Mouse (Mus musculus): Measurements from ENCODE around the gene Mri1. TPM values are rescaled to one million over a fixed set of nuclear protein-coding genes. Genes with fewer than 3 reads are reported as not detected.

Mri1 gene
- 7.0 to 21.9 TPM (median 15.6 TPM) in 3 replicates for total RNA-seq (2017)

DNA sequence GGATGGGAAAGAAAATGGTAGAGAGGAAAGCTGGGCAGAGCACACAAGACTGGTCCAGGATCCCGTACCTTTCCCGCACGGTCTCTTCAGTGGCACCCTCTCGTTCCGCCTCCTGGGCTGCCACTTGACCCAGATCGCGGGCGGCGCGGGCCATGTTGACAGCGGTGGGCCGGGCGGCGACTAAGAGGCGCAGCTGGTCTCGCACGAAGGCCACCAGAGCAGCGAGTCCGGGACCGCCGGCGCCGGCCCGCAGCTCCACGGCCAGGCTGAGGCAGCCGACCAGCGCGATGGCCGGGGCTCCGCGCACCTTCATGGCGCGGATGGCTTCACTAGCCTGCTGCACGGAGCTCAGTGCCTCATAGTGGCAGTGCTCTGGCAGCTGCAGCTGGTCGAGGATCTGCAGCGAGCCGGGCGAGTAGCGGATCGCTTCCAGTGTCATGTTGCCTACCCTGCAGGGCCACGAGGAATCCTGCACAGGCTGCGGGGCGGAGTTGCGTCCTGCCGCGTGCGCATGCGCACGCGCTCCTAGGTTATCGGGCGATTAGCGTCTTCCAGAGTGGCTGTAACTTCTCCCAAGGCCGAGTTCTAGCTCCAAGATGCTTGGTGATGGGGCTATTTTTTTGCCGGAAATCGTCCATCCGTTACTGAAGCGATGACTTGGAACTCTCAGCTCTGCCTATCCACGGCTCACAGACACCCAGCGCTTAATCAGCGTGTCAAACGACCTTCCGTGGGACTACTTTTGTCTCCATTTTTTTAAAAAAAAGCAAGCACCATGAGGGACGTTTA is at the start of gene Mri1:
Gene Mri1 (minus strand): TSS at position 505 of the 789 bp plus-strand sequence.
- peak; percentile 67 for ATAC-seq (replicated peaks; ENCODE audit: insufficient number of reproducible peaks, low FRiP score, low TSS enrichment, poor library complexity, severe bottlenecking)

DNA sequence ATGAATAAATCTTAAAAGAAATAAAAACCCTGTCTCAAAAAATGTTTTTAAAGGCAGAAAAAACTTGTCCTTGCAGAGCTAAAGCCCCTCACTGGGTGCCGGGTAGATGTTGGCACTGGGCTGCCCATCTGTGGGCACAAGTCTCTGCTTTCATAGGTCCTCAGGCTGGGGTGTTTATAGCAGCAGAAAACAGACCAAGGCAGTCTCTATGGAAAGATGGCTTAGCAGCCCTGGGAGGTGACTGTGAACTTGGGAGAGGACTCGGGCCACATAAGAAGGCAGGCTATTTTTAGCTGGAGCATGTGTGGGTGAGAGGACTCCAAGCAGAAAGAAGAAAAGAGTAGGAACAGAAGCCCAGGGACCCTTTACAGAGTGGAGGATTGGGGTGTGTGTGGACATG is 46.8 kb upstream of the Mri1 start:
- ATAC-seq (replicated peaks; ENCODE audit: insufficient number of reproducible peaks, low FRiP score, low TSS enrichment, poor library complexity, severe bottlenecking) = no peak

DNA sequence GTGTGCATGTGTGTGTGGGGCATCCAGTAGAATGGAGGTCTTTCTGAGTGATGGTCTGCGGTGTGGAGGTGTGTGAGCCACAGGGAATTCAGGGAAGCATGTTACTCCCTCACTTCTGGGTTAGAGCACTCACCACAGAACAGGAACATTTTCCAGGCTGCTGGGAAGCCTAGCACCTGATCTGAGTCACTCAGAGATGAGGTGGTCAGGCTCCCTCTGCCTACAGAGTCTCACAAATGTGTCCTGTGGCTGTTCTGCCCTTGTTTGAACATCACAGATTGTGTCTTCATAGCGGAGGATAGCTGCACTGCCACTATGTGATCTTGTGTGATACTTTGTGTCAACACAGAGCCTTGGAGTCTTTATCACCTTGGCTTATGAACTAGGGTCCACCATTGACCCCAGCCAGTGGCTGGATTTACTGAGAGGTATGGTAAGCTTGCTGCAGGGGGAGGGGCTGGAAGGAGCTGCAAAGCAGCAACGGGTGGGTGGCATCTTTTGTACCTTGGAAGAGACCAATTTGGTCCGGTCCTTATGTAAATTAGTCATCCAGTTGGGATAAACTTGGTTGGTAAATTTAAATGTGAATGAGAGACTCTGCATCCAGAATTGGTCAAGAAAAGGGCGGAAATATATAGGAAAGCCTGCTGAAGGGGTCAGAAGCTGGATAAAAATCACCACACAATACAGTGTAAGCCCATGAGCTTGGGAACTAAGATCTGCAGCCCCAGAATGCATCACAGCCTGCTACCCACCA is 40.1 kb upstream of the Mri1 start:
- no peak for ATAC-seq (replicated peaks; ENCODE audit: insufficient number of reproducible peaks, low FRiP score, low TSS enrichment, poor library complexity, severe bottlenecking)

DNA sequence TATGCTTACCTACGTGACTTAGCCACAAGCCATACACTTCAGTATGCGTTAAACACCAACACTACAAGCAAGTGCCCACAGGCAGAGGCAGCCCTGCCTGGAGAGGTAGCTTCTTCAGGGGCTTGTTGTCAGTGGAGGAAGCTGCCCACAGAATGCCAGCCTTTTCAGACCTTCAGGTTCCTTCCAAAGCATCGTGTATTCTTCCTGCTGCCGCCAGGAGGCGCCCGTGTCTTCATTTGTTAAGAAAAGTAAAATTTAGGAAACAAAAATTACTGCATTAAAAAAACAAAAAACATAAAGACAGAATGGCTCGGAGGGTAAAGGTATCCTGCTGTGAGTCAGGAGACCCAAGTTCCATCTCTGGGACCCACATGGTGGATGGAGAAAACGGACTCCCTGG is 34.6 kb upstream of the Mri1 start:
- ATAC-seq (replicated peaks; ENCODE audit: insufficient number of reproducible peaks, low FRiP score, low TSS enrichment, poor library complexity, severe bottlenecking) = peak; percentile 47; the same call in 1 of the 2 replicates

DNA sequence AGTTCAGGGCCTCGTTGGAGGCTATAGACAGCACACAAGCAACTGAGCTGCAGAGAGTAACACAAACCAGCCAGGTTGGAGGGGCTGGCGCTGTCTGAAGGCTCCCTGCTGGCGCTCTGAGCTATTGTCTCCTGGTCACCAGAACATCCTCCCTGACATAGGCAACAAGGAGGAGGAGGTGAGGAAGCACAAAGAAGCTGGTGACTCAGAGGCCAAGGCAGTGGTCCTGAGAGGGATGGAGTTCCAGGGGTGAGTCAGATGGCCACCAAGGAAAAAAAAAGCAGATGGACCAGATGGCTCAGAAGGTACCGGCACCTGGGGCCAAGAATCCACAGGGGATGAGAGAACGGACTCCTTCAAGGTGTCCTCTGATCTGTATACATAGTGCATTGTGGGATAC is 34.0 kb upstream of the Mri1 start:
- ATAC-seq (replicated peaks; ENCODE audit: insufficient number of reproducible peaks, low FRiP score, low TSS enrichment, poor library complexity, severe bottlenecking) = 0 out of 2 replicates have a peak, but pooled peaks have one; percentile 5

DNA sequence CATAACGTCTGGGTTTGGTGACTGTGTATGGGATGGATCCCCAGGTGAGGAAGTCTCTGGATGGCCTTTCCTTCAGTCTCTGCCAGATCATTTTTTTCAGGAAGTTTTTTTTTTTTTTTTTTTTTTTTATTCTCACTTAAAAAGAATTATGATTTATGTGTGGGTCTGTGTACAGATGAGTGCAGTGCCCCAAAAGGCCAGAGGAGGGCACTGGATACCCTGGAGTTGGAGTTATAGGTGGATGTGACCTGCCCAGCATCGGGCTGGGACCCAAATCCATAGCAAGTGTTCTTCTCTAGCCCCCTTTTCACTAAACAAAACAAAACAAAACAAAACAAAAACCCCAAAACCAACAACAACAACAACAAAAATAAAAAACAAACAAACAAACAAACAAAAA is 31.8 kb upstream of the Mri1 start:
- ATAC-seq (replicated peaks; ENCODE audit: insufficient number of reproducible peaks, low FRiP score, low TSS enrichment, poor library complexity, severe bottlenecking) = no peak

DNA sequence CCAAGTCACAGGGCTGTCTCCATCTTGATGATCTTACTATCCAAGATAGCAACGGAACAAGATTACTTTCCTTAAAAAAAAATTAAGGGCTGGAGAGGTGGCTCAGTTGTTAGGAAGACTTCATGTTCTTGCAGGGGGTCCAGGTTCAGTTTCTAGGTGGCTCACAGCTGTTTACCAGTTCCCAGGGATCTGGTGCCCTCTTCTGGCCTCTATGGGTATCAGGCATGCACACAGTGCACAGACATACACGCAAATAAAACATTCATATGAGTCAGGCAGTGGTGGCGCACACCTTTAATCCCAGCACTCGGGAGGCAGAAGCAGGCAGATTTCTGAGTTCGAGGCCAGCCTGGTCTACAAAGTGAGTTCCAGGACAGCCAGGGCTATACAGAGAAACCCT is 28.5 kb upstream of the Mri1 start:
- peak; percentile 76; the same call in 1 of the 2 replicates for ATAC-seq (replicated peaks; ENCODE audit: insufficient number of reproducible peaks, low FRiP score, low TSS enrichment, poor library complexity, severe bottlenecking)

DNA sequence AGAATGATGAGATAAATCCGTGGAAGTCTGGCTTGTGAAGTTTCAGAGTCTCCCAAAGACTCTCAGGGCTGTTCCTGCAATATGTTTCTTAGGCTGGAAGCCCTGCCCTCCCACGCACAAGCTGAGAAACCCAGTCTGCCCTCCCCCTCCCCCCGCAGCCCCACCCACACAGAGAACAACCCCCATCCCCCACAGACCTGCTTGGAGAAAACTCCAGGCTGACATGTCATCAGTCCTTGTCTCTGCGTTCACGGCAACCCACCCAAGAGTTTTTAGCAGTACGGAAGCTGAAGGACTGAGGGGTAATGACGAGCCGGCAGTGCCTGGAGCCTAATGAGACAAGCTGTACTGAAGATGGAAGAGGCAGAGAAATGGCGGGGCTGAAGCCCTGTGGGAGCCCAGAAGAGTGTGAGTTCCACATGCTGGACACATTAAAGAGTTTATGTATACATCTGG is 27.5 kb upstream of the Mri1 start:
- no peak for ATAC-seq (replicated peaks; ENCODE audit: insufficient number of reproducible peaks, low FRiP score, low TSS enrichment, poor library complexity, severe bottlenecking)

DNA sequence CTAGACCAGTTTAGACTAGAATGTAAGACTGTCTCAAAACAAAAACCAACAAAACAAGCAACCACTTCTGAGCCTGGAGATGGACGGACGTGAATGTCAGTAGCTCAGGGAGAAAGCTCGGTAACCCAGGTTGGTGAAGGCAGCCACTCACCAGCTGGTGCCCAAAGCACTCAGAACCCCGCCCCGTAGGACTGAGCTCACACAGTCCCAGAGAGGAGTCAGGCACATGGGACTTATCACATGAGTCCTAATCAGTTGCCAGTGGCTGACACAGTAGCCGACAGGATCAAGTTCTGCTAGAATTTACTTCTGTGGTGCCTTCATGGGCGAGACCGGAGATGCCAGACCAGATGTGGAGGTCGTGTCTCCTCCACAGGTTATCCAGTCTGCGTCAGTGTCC is 23.7 kb upstream of the Mri1 start:
- ATAC-seq (replicated peaks; ENCODE audit: insufficient number of reproducible peaks, low FRiP score, low TSS enrichment, poor library complexity, severe bottlenecking) = no peak

DNA sequence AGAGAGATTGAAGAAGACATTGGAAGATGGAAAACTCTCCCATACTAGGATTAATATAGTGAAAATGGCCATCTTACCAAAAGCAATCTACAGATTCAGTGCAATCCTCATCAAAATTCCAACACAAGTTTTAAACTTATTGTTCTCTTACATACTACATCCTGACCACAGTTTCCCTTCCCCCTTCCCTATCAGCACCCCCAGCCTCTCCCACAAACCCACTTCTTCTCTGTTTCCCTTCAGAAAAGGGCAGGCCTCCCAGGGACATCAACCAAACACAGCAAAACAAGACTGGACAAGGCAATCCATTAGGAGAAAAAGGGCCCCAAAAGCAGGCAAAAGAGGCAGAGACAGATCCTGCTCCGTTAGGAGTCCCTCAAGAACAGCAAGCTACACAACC is 19.3 kb upstream of the Mri1 start:
- no peak for ATAC-seq (replicated peaks; ENCODE audit: insufficient number of reproducible peaks, low FRiP score, low TSS enrichment, poor library complexity, severe bottlenecking)

DNA sequence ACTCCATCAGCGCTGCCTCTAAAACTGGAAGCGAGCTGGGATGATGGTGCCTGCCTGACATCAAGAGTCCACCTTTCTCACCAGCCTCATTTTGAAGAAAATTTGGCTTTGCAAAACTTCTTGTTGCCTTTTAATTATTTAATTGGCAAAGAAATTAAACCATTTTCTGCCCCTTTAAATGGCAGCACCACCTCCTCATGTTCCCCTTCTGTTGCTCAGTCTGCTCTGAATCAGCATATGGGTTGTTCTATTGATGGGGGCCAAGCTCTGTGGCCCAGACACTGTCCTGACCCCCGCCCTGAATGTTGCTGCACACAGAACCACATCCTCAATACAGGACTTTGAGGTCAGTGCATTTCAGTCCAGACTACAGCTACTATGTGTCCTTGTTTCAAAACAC is 16.8 kb upstream of the Mri1 start:
- no peak for ATAC-seq (replicated peaks; ENCODE audit: insufficient number of reproducible peaks, low FRiP score, low TSS enrichment, poor library complexity, severe bottlenecking)

DNA sequence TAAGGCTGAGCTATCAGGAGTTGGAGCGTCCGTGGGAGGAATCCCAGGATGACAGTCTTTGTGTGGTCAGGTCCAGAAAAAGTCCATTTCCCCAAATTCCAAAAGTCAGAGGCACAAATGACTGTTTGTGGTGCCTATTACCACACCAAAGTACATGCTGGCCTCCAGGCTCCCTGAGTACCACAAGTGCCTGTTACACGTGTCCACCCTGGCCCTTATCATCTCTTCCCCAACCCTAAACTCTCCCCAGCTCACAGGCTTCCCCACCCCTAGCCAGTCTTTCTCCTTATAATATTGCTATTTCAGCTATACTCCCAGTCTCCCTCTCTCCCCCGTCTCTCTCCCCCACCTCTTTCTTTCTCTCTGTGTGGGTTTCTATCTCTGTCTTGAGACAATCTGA is 15.2 kb upstream of the Mri1 start:
- ATAC-seq (replicated peaks; ENCODE audit: insufficient number of reproducible peaks, low FRiP score, low TSS enrichment, poor library complexity, severe bottlenecking) = no peak

DNA sequence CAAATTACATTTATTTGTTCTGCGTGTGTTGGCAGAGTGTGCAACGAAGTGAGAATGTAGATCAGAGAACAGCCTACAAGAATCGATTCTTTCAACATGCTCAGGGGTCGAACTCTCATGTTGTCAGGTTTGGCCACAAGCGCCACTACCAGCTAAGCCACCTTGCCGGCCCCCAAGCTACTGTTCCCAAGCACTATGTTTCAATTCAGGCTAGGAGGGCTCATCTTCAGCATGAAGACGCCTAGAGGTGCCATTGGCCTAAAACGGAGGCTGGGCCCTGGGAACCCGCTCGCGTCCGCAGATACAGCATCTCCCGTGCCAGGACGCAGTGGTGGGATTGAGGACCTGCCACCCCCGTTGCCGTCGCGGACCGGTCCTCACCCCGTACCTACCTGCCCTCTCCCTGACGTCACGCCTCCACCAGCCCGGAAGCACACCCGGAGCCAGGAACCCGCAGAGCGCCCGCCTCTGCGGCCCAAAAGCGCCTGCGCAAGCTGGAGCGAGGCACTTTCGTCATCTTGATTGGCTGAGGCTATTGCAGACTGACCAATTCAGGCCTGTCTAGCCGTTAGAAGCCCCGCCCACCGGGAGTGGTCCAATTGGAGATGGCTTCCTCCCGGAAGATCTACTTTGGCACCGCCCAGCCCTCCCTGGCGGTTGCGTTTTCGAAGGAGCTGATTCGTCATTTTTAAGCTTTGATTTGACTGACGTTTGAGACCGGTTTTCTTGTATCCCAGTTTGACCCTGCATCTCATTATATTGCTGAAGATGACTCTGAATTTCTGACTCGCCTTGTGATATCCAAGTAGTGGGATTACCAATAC is 13.0 kb upstream of the Mri1 start, which contains the start of gene Ccdc130:
Gene Ccdc130 (minus strand): TSS at position 431 of the 824 bp plus-strand sequence.
- ATAC-seq (replicated peaks; ENCODE audit: insufficient number of reproducible peaks, low FRiP score, low TSS enrichment, poor library complexity, severe bottlenecking) = peak; percentile 98

DNA sequence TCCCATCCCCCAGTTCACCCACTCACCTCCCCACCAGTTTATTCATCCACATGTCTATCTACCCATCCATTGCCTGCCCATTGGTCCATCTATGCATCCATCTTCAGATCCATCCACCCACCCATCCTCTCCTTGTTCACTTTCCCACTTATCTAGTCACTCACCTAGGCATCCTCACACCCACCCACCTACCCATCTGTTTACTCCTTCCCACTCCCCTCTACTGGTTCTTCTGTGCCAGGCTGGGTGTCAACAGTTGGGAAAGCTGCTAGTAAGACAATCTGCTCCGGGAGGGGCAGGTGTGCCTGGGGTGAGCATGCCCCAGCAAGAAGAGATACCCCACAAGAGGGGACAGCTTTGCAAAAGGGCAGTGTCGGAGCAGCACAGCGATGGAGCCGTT is 4.0 kb upstream of the Mri1 start:
- no peak for ATAC-seq (replicated peaks; ENCODE audit: insufficient number of reproducible peaks, low FRiP score, low TSS enrichment, poor library complexity, severe bottlenecking)

DNA sequence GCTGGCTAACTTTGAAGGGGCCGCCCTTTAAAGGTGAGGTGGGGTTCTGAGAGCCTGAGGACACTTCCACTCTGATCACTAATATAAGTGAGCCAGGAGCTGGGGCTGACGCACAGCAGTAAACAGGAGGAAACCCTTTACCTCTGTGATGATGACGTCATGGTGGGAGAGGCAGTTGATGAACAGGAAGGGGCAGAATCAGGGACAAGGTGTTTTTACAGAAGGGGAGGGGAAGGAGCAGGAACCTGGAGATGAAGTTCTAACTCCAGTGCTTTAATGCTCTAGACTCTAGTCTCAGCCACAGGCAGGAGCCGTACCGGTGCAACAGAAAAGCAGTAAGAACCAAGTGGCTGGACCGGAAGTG is 686 bp downstream of the Mri1 start:
- ATAC-seq (replicated peaks; ENCODE audit: insufficient number of reproducible peaks, low FRiP score, low TSS enrichment, poor library complexity, severe bottlenecking) = no peak; the same call in 1 of the 2 replicates

DNA sequence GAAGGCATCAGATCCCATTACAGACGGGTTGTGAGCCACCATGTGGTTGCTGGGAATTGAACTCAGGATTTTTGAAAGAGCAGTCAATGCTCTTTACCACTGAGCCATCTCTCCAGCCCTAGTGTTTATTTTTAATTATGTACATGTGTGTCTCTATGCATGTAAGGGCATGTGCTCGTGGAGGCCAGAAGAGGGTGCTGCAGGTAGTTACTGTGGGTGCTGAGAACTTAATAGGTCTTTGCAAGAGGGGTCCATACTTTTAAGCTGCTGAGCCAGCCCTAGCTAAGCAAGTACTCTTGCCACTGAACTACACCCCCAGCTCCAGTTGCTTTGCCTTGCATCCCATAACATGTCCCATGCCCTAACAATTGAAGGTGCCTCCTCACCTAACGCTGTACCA is 1.3 kb downstream of the Mri1 start:
- ATAC-seq (replicated peaks; ENCODE audit: insufficient number of reproducible peaks, low FRiP score, low TSS enrichment, poor library complexity, severe bottlenecking) = no peak

DNA sequence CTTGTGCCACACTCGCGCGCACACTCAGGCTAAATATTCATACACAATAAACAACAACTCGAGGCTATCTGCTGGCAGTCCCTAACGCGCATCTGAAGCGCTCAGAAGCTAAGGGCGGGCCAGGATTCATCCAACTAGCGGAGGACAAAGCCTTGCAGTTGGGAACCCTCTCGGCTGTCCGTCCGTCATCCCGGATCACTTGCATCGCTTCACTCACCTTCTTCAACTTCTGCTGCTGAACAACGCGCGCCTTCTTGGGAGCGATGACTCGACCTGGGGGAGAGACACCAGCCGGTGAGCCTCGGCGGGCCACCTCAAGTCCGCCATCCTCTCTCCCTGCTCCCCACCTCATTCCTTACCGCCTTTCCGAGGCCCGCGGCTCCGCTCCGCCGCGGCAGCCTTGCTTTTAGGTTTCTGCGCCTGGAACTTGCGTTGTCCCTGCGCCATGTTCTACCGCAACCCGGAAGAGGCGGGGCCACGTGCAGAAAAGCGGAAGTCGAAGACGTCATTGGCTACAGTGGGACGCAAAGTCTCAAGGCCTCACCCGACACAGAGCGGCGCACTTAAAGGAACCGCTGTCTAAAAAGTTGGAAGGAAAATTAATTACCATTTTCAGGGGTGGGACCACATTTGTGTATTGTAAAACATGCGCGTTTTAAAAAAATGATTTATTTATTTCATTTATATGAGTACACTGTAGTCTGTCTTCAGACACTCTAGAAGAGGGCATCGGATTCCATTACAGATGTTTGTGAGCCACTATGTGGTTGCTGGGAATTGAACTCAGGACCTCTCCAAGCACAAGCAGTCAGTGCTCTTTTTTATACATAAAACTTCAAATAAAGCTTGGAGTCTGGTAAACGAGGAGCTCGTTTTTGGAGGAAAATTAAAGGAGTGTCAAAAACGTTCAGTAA is 7.6 kb downstream of the Mri1 start, which contains the start of gene D8Ertd738e:
Gene D8Ertd738e (minus strand): TSS at position 463 of the 914 bp plus-strand sequence.
- ATAC-seq (replicated peaks; ENCODE audit: insufficient number of reproducible peaks, low FRiP score, low TSS enrichment, poor library complexity, severe bottlenecking) = peak; percentile 99

DNA sequence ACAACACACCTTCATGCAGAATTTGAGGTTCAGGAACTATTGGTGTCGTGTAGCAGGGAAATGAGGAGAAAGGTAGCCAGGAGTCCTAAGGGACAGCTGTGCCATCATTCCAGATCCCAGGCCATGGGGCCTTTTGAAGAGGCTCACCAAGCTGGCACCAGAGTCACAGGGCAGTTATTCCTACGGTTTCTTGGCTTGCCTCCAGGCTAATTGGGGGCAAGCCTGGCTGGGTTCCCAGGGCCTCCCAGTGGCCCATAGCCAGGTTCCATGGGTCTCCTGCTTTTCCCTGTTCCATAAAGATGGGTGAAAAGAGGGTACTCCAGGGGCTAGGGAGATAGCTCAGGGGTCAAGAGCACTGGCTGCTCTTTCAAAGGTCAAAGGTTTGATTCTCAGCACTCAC is 15.3 kb downstream of the Mri1 start:
- no peak for ATAC-seq (replicated peaks; ENCODE audit: insufficient number of reproducible peaks, low FRiP score, low TSS enrichment, poor library complexity, severe bottlenecking)

Measured in monocyte, adult 5-6 weeks (primary cell).